9 mouse cellular contexts compared by ENCODE assay signal in the genomic region with DNA sequence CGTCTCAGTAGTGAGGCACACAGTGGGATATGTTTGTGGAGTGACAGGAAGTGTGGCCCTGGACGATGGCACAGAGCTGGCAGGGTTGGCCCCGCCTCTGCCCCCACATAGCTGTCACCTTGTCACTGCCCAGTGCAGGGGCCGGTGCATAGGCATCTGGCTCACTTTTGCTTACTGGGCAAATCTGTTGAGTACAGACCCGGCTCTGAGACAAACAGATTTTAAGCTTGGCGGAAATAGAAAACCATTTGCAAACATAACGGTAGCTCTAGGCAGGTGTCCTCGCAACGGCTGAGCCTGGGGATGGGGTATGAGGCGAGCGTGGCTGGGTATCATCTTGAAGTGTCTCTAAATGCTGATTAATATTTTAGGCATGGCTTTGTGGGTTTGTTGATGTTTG.
DNase-seq lines count a peak whose midpoint lies in the region; ATAC-seq and TF ChIP-seq lines count a peak whose summit lies in the region.
"Had no signal": no experiment of that assay in that cellular context is flagged by ENCODE, and none has a peak within 500 bp of the region (broad histone marks: within the 10 kb centered on the region; RNA-seq: fewer than 3 reads in every experiment).

No protein-coding gene starts in this region.

- H3K4me2 ChIP-seq in neural tube, embryonic 11.5 days (ENCODE audit: low read depth): no peak overlapping the region
- no peak overlapping the region for H3K4me2 ChIP-seq in forebrain, postnatal 0 days (ENCODE audit: low read depth)
- no peak overlapping the region for H3K4me2 ChIP-seq in limb, embryonic 11.5 days (ENCODE audit: low read depth, severe bottlenecking)

- ATAC-seq in neural tube, embryonic 11.5 days (ENCODE audit: insufficient read depth, low FRiP score, low TSS enrichment): no peak
- no peak for ATAC-seq in forebrain, postnatal 0 days
- ATAC-seq in limb, embryonic 11.5 days (ENCODE audit: insufficient number of reproducible peaks, low FRiP score, low TSS enrichment, low read depth): 0 out of 2 replicates have a peak, but pooled peaks have one; percentile 2

- H3K4me3 ChIP-seq in neural tube, embryonic 11.5 days (ENCODE audit: low read depth, low read length): no peak overlapping the region
- no peak overlapping the region for H3K4me3 ChIP-seq in forebrain, postnatal 0 days (ENCODE audit: low read depth, low read length)
- H3K4me3 ChIP-seq in limb, embryonic 11.5 days (ENCODE audit: low read depth, low read length): no peak overlapping the region

- H3K9ac ChIP-seq in neural tube, embryonic 11.5 days (ENCODE audit: low read length): peak overlapping the region; percentile 35
- no peak overlapping the region for H3K9ac ChIP-seq in forebrain, postnatal 0 days
- no peak overlapping the region for H3K9ac ChIP-seq in limb, embryonic 11.5 days (ENCODE audit: low read length)

- peaks cover 44% of the 10 kb centered on the region for H3K4me1 ChIP-seq in neural tube, embryonic 11.5 days (ENCODE audit: control insufficient read depth, insufficient read depth, low read length)
- H3K4me1 ChIP-seq in forebrain, postnatal 0 days (ENCODE audit: insufficient read depth): peaks cover 41% of the 10 kb centered on the region
- H3K4me1 ChIP-seq in limb, embryonic 11.5 days (ENCODE audit: control insufficient read depth, insufficient read depth, low read length): peaks cover 41% of the 10 kb centered on the region

- 43% methylated on average over 11 of the region's 11 CpGs for WGBS in neural tube, embryonic 11.5 days
- WGBS in forebrain, postnatal 0 days: 39% methylated on average over 11 of the region's 11 CpGs
- WGBS in limb, embryonic 11.5 days: 49% methylated on average over 11 of the region's 11 CpGs

- no peaks in the 10 kb centered on the region for H3K9me3 ChIP-seq in neural tube, embryonic 11.5 days (ENCODE audit: control insufficient read depth, low read length)
- no peaks in the 10 kb centered on the region for H3K9me3 ChIP-seq in forebrain, postnatal 0 days (ENCODE audit: low read length)
- no peaks in the 10 kb centered on the region for H3K9me3 ChIP-seq in limb, embryonic 11.5 days (ENCODE audit: control insufficient read depth, low read length)

- DNase-seq in neural tube, embryonic 11.5 days (ENCODE audit: low spot score): no peak
- DNase-seq in neural tube, embryonic 10.5 days (ENCODE audit: extremely low spot score, low spot score): no peak
- no peak for DNase-seq in forebrain, postnatal 0 days
- no peak for DNase-seq in limb, embryonic 11.5 days (ENCODE audit: low spot score)
- no peak for DNase-seq in kidney, postnatal 25 days
- DNase-seq in frontal cortex, postnatal 14 days (ENCODE audit: low spot score in 2 of 2): no peak
- no peak for DNase-seq in layer of hippocampus, adult 18-20 months (ENCODE audit: low spot score in 2 of 2)
- DNase-seq: liver; lung, postnatal 14 days had no signal

- no peaks in the 10 kb centered on the region for H3K27me3 ChIP-seq in neural tube, embryonic 11.5 days (ENCODE audit: control insufficient read depth, insufficient read depth, low read length)
- H3K27me3 ChIP-seq in forebrain, postnatal 0 days (ENCODE audit: insufficient read depth, low read length): no peaks in the 10 kb centered on the region
- H3K27me3 ChIP-seq in limb, embryonic 11.5 days (ENCODE audit: control insufficient read depth, insufficient read depth, low read length): 0 out of 2 replicates have a peak, but pooled peaks cover 2% of the 10 kb centered on the region

- no peaks in the 10 kb centered on the region for H3K36me3 ChIP-seq in neural tube, embryonic 11.5 days (ENCODE audit: control insufficient read depth, insufficient read depth, low read length)
- no peaks in the 10 kb centered on the region for H3K36me3 ChIP-seq in forebrain, postnatal 0 days (ENCODE audit: insufficient read depth)
- H3K36me3 ChIP-seq in limb, embryonic 11.5 days (ENCODE audit: control insufficient read depth, insufficient read depth, low read length): no peaks in the 10 kb centered on the region

- H3K27ac ChIP-seq in neural tube, embryonic 11.5 days (ENCODE audit: low read depth, low read length): peak overlapping the region; percentile 17; the same call in 1 of the 2 replicates
- peak overlapping the region; percentile 67 for H3K27ac ChIP-seq in forebrain, postnatal 0 days (ENCODE audit: low read depth, low read length)
- no peak overlapping the region for H3K27ac ChIP-seq in limb, embryonic 11.5 days (replicated peaks; ENCODE audit: low read depth, low read length)

- no peak for TF ChIP-seq CTCF in forebrain, postnatal 0 days (IDR thresholded peaks at IDR 0.05; ENCODE audit: low read depth)
